Mouse (Mus musculus) heart, postnatal 0 days (tissue): ENCODE measurements around the gene Erbb2.

Experiments used
- CTCF ChIP-seq: IDR thresholded peaks from 2 replicates; pipeline ENCODE4 v1.5.1; 2016; ENCODE audit warnings: antibody characterized with exemption, control low read depth, low read depth
- EP300 ChIP-seq: IDR thresholded peaks from 2 replicates; pipeline ENCODE4 v1.6.1; 2016; ENCODE audit warnings: antibody characterized with exemption, low read depth

GRCm38 (mm10) chr11:98418939-98419547 is 6.8 kb downstream of the Erbb2 start:
- TF ChIP-seq CTCF (no peak), EP300 (no peak)
